Mouse (Mus musculus): Measurements from ENCODE around the gene Cldn15. TPM values are rescaled to one million over a fixed set of nuclear protein-coding genes. Genes with fewer than 3 reads are reported as not detected.
"Not testable (repeated sequence)": the region's sequence is repeated elsewhere in the genome, so short reads cannot be mapped to it uniquely, and the experiment has no call there.

The Cldn15 gene
- total RNA-seq, 2 experiments from 2014 or later: 10.7 to 13.6 TPM

DNA sequence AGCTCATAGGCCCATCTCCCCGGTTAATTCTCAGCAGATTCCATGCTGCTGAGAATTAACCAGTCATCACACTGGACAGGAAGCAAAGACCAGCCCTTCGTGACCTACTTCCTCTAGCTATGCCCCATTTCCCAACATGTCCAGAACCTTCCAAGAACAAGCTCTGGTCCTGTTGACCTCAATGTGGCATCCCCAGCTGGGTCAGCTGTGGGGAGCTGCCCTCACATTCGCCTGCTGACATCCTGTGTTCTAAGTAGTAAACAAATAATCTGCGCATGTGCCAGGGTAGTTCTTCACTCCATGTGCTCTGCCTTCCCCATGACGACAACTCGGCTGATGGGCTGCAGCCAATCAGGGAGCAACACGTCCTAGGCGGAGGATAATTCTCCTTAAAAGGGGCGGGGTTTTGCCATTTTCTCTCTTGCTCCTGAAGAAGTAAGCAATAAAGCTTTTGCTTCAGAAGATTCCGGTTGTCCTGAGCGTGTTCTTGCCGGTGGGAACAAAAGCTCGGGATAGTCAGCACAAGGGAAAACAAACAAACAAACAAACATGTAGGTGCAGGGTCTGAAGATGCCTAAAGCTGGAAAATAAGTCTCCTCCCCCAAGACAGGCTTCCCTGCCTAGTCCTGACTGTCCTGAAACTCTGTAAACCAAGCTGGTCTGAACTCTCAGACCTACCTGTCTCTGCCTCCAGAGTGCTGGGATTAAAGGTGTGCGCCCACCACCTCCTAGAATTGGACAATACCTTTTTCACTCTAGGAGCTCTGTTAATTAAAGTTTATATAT lies 16.7 kb upstream of the Cldn15 start:
- DNase-seq: not testable (repeated sequence)

DNA sequence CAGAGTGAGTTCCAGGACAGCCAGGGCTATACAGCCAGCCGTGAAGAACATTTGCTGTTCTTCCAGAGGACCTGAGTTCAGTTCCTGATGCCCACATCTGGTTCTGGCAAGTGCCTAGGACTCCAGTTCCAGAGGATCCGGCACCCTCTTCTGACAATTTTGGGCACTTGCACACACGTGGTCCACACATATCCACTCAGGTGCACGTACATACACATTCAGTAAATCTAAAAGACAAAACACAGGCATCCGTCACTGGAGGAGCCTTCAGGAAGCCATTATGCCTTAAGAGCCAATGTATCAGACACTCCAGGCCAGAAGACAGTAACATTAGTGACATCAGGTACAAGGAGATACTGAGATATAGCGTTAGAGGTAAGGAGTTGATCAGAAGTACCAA lies 15.9 kb upstream of the Cldn15 start:
- DNase-seq: no peak

DNA sequence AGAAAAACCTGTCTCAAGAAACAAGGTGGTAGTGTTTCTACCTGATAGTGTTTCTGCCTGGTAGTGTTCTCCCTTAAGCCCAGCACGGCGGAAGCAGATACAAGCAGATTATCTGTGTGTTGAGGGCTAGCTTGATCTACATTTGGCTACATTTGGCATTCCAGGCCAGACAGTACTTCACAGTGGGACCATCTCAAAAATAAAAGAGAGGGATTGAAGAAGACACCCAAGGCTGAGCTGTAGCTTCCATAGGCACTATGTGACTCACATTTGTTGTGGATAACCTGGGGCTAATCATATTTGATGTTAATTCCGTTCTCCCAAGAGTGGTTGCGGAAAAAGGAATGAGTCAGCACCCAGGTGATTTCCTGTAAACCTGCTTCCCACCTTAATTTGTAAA lies 14.3 kb upstream of the Cldn15 start:
- DNase-seq: no peak

DNA sequence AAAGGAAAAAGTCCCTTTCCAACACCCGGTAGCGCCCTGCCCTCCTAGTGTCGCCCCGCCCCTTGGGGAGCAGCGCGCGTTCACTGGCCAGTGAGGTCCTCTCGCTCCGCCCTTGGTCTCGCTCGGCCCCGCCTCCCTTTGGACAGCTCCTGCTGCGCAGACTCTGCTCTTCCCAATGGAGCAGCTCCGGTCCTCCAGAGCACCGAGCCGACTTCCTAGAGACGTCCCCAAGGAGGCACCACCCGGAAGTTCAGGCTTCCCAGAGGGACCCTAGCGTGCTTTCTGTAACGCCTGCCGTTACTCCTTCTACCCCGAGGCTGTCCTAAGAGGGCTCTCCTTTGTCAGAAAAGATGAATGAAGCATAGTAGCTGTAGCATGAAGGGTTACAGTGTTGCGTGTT lies 13.4 kb upstream of the Cldn15 start, which contains the start of gene Fis1:
Gene Fis1, plus strand, starts transcription at position 261 of the 400 bp plus-strand sequence.
- peak; percentile 99 for DNase-seq

DNA sequence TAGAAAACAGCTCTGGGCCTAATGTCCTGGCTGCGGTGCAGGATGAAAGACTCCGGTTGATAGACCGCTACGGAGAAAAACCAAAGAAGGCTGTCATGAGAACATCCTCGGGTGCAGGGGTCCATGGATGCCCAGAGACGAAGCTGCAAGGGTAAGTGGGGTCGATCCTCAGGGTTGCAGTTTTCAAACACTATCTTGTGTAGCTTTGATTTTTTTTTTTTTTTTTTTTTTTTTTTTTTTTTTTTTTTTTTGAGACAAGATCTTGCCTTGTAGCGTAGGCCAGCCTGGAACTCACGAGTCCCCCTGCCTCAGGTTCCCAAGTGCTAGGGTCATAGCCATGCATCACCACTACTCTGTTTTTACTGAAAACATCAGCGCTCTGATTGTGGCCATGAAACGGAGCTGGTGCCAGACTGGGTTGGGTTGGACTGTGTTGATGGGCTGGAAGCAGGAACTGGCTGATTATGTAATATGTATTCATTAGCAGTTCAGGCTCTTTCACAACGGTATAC lies 12.9 kb upstream of the Cldn15 start:
- DNase-seq: peak; percentile 60

DNA sequence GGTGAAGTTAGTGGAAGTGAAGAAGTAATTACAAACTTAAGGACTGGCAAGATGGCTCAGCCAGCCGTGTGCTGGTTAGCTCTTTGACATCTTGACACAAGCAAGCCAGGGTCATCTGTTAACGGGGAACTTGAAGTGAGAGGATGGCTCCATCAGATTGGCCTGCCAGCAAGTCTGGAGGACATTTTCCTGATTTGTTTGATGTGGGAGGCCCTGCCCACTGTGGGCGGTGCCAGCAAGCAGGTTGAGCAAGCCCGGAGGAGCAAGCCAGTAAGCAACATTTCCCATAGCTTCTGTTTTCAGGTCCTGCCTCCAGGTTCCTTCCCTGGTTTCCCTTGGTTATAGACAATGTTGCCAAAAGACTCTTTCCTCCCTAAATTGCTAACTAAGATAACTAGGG lies 10.8 kb upstream of the Cldn15 start:
- DNase-seq: no peak

DNA sequence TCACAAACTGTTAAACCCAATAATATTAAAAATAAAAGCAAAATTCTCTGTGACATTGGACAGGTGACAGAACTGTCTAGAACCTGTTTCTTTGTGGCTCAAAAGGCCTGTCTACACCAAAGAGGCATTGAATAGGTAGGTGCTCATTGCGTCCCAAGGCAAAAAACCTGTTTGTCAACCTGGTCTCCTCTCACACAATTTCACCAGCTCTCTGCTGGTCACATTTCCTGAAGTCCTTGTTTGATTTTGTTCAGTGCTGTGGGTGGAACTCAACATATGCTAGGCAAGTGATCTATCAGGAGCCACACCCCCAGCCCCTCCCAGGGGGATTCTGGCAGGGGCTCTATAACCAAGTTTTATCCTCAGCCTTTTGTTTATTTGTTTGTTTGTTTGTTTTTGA lies 9.2 kb upstream of the Cldn15 start:
- DNase-seq: no peak

DNA sequence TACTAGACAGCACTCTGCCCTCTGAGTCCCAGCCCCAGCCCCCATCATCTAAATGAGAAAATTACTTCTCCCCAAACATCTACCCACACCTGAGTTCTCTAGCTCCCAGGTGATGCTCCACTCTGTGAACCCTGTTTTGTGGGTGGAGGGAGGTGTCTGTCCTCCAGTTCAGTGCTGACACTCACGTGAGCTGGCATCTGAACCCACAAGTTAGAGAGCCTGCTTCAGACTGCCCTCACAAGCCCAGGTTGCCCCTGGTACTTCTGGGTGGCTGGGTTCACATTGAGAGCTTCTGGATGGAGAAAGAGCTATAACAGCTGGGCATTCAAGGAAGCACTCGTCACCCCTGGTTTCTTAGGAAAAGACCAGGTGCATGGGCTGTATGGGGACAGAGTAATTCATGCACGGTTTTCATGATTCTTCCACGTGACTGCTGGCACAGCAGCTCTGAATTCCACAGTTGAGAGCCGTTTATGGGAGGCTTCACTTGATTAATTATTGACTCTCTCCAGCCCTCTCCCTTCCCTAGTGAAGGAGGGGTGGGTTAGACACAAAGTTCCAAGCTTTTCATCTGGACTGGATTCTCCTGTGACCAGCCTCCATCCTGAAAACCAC lies 7.3 kb upstream of the Cldn15 start:
- no peak for DNase-seq

DNA sequence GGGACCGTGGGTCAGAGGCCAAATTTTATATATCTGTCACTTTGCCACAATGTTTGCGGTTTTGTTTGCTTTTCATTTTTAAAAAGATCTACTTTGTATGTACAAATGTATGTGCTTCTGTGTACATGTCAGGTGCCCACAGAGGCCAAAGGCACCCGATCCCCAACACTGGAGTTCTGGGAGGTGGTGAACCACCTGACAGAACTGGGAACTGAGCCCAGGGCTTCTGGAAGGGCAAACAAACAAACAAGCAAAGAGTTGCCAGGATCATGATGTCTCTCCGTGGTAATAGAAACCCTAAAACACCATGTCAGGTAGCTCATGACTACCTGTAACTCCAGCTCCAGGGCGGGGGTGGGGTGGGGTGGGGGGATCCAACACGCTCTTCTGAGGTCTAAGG lies 6.4 kb upstream of the Cldn15 start:
- no peak for DNase-seq

DNA sequence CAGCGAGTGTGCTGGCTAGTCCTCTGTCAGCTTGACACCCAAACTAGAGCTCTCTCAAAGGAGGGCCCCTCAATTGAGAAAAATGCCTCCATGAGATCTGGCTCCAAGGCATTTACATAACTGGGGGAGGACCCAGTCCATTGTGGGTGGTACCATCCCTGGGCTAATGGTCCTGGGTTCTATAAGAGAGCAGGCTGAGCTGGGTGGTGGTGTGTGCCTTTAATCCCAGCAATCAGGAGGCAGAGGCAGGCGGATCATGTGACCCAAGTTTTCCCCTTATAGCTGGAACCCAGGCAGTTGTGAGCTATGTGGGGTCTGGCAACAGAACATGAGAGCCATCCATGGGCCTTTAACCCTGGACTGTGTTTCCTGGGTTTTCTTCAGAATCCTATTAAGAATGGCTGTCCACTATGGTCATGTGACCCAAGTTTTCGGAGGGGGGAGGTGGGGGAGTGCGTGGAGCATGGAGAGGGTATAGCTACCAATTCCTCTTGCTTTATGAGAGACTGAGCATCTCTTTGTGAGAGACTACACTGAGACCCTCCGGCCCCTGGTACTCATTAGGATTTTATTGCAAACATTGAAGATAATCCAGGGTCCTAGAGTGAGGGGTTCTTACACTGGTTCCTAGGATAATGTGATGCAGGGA lies 5.0 kb upstream of the Cldn15 start:
- DNase-seq: no peak

DNA sequence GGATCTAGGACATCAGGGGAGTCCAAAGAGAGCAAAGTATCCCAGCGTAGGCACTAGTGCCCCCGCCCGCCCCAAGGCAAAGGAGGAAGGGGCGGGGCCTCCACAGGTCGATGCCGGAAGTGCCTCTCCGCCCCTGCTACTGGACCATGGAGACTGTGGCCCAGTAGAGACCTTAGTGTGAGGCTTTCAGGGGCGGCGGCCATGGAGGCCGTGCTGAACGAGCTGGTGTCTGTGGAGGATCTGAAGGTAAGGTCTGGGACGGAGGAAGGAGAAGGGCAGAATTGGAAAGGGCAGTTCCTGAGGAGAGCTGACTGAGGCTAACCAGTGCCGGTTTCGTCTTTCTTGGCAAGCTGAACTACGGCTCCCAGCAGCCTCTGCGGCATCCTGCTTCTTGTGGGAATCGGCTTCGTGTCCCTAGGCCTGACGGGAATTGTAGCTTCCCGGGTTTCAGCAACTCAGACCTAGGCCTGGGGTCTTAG lies 4.4 kb upstream of the Cldn15 start:
- peak; percentile 92 for DNase-seq

DNA sequence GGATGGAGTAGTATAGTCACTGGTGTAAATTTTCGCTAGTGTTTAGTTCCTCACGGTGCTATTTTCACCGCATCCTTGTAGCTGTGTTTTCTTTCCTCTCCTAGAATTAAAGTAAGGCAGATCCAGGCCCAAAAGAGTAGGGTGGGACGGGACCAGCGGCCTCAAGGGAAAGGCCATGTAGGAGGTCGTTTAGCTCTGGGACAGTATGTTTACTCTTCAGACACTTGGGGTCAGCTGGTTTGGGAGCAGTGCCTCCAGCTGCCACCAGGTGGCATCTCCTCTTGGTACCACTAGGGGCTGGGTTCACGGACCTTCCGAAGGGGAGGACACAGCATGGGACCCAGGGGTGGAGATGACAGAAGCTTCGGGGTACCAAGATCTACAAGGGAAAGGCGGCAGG lies 3.9 kb upstream of the Cldn15 start:
- peak; percentile 86 for DNase-seq

DNA sequence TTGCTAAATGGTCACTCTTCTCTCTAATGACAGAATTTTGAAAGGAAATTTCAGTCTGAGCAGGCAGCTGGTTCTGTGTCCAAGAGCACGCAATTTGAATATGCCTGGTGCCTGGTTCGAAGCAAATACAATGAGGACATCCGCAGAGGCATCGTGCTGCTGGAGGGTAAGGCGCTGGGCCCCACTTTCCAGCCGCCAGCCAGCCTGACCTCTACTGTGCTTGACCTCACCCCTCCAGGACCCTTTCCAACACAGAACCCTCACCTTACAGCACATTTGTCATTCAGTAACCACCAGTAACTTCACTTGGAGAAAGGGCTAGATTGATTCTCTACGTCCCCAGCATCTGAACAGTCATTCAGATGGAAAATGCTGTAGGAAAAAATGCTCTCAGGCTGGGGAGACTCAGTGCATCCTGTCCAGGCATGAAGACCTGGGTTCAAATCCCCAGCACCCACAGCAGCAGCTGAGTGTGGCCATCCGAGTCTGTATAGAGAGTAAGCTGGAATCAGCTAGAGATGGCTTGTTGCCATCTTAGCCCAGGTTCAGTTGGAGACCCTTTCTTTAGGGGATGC lies 3.4 kb upstream of the Cldn15 start:
- DNase-seq: no peak

DNA sequence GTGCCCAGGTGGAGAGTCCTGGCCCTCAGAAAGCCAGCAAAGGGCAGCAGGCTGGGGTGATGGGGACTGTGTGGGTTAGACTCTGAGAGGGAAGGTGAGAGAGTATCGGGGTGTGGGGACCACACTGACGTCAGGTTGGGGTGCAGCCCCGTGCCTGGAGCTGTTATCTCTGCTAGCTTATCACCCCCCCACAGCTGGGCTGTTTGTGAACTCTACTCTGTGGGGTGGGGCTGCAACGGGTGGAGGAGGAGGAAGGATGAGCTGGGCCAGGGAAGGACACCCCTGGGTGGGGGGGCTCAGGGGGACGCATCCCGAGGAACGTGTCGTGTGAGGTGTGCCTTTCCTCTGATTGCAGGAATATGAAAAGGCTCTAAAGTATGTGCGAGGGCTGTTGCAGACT lies 1.2 kb upstream of the Cldn15 start:
- DNase-seq: no peak

DNA sequence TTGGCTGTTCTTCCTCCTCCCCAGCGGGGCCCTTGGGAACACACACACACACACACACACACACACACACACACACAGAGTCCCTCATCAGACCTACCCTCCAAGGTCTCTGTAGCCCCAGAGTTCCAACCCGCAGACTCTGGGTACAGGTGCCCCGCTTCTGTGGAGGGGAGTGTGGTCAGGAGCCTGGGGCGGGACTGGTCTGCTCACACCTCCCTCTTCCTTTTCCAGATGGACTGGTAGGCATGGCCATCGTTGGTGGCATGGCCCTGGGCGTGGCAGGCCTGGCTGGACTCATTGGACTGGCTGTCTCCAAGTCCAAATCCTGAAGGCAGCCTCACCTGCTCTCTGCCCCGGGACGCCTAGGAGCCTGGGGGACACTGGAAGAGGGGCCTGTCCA lies 730 bp upstream of the Cldn15 start:
- no peak for DNase-seq

DNA sequence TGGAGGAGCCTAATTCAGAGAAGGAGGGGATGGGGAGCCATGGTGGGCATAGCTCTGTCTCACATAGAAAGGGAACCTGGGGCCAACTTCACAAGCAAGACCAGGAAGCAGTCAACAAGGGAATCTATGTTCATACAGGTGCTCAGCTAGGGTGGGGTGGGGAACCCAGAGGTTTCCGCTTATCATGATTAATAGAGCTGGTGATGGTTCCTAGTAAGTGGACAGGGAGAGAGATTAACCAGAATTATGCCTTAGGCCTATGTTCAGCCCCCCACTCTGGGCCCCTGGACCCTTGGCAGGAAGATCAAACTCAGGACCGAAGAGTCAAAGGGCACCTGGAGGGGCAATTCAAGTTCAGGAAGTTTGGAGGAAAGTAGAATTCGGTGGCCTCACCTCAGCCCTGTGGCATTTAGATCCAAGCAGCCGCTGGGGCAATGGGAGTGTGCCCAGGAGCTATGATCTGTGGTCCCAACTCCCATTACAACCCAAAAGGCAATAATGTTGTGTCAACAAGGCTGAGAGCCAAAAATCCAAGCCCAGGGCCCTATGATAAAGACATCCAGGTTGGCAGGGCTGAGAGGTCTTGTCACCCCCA lies 542 bp downstream of the Cldn15 start:
- no peak for DNase-seq

DNA sequence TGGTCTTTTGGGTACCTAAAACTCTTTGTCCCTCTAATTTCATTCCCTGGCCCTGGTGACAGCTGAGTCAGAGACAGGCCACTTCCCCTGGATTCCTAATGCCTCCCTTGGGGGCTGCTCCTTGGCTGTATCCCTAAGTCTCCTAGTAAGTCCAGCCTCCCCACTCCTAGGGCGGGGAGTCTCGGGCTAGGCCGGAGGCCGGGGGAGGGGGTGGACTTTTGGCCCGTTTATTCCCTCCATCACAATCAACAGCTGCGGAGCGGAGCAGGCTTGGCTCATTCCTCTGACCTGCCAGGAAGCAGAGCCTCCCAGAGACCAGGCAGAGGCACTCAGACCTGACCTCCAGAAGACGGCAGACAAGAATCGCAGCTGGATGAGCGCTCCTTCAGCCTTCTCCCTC lies 1.2 kb downstream of the Cldn15 start:
- peak; percentile 71 for DNase-seq

DNA sequence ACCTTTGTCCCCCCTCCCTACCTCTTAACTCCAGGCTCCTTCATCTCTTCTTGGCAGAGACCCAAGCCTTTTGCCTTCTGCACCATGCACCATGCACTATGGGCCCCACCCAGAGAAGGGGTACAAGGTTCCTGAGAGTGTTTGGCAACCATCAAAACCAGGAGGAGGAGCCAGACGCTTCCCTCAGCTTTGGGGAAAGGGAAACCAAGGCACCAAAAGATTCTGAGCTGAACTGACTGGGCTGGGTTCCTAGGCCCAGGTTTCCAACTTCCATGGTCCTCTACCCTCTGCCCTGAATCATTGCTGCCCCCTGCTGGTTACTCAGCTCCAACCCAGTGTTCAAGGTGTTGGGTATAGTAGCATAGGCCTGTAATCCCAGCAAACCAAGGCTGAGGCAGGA lies 4.3 kb downstream of the Cldn15 start:
- peak; percentile 85 for DNase-seq

DNA sequence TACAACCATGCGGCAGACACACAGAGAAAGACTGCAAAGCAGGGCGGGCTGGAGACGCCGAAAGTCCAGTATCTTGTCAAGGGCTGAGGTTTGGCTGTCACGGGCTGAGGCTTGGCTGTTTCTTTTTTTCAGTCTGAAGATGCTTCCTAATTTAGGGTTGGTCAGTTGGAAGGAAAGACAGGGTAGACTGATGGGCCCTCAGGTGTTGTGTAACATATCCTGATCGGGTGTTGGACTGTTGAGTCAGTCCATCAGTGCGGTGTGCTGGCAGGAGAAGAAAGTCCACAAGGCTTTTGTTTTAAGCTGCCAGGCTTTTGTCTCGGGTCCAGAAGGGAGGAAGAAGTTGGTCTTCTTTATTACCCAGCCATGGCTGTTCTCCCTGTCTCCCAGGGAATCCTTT lies 7.3 kb downstream of the Cldn15 start:
- DNase-seq: no peak

DNA sequence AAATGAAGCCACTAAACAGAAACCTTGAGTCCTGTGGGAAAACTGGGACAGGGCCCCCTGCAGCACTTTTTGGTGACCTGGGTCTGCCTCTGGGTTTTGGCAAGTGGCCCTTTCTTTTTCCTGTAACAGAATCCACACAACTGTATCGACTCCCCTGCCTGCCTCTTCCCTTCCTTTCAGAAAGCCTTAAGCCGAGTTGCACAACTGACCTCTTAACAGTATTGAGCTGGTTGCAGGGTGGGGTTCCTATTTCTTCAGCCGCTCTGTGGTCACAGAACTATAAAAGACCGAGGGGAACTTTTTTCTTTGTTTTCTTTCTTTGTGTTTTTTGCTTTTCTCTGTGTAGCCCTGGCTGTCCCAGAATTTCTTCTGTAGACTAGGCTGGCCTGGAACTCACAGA lies 11.4 kb downstream of the Cldn15 start:
- DNase-seq: no peak

DNA sequence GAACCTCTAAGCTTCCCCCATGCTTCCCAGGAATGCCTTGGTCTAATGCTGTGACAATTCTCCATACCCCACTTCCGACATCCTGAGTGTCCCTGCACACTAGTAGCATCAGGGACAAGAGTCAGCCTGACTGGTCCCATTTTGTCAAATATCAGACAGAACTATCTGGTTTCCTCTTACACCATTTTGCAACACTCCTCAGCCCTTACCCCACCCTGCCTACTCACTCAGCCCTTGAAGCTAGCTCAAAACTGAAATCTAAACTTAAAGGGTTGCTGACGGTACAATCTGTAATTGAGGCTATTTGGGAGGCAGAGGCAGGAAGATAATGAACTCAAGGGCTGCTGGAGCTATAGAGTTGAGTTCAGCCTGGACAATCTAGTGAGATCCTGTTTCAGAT lies 13.3 kb downstream of the Cldn15 start:
- DNase-seq: no peak

DNA sequence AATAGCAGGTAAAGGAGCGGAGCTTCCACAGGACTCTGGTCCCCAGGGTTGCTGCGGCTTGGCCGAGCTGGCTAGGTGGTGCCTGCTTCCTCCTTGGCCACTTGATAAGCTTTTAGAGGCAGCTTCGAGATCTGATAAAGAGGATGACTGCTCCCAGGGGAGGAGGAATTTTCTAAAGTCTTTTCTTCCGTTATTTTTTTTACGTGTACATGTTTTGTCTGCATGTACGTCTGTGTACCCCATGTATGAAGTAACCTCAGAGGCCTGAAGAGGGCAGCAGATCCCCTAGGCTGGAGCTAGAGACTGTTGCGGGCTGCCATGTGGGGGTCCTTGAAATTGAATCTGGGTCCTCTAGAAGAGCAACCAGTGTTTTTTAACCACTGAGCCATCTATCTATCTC lies 14.6 kb downstream of the Cldn15 start:
- DNase-seq: no peak
